Mouse (Mus musculus): ENCODE measurements around the gene Dab2ip. TPM values are rescaled to one million over a fixed set of nuclear protein-coding genes. Genes with fewer than 3 reads are reported as not detected.
A peak's percentile ranks its signal among the peaks of the same experiment; 100 is the strongest.

Gene Dab2ip
- total and polyA plus RNA-seq, 2 experiments from 2014 or later = 23.9 to 57.7 TPM

GRCm38 (mm10) chr2:35768538-35769238 is 210.6 kb downstream of the Dab2ip start:
- H3K4me2 ChIP-seq (ENCODE audit: low read depth, low read length) = no peak overlapping the region
- H3K9ac ChIP-seq (replicated peaks; ENCODE audit: low read depth, low read length) = no peak overlapping the region
- ATAC-seq (ENCODE audit: insufficient read depth, low read depth) = peak; percentile 45
- H3K27ac ChIP-seq (ENCODE audit: low read depth) = no peak overlapping the region
- no peaks in the 10 kb centered on the region for H3K9me3 ChIP-seq (replicated peaks; ENCODE audit: control insufficient read depth, low read length)
- no peaks in the 10 kb centered on the region for H3K36me3 ChIP-seq (replicated peaks; ENCODE audit: control insufficient read depth, insufficient read depth, low read length)
- peaks cover 9% of the 10 kb centered on the region for H3K4me1 ChIP-seq (ENCODE audit: control insufficient read depth, insufficient read depth)
- no peak overlapping the region for H3K4me3 ChIP-seq (ENCODE audit: low read depth, low read length)
- TF ChIP-seq CTCF (IDR thresholded peaks at IDR 0.05; ENCODE audit: low read depth) (no peak), EP300 (IDR thresholded peaks at IDR 0.05; ENCODE audit: low read depth) (no peak)
- 37% methylated on average over 4 of the region's 4 CpGs for WGBS
- no peak for DNase-seq (ENCODE audit: low spot score)
- no peaks in the 10 kb centered on the region for H3K27me3 ChIP-seq (ENCODE audit: control insufficient read depth, insufficient read depth, low read length)

- no peak for DNase-seq (ENCODE audit: low spot score)
- no peak overlapping the region for H3K27ac ChIP-seq (ENCODE audit: low read depth)
- WGBS = 74% methylated on average over 12 of the region's 12 CpGs
- H3K27me3 ChIP-seq (ENCODE audit: control insufficient read depth, insufficient read depth, low read length) = no peaks in the 10 kb centered on the region
- H3K36me3 ChIP-seq (replicated peaks; ENCODE audit: control insufficient read depth, insufficient read depth, low read length) = no peaks in the 10 kb centered on the region
- H3K4me2 ChIP-seq (ENCODE audit: low read depth, low read length) = no peak overlapping the region
- peaks cover 9% of the 10 kb centered on the region for H3K4me1 ChIP-seq (ENCODE audit: control insufficient read depth, insufficient read depth)
- H3K4me3 ChIP-seq (ENCODE audit: low read depth, low read length) = no peak overlapping the region
- H3K9me3 ChIP-seq (replicated peaks; ENCODE audit: control insufficient read depth, low read length) = no peaks in the 10 kb centered on the region
- ATAC-seq (ENCODE audit: insufficient read depth, low read depth) = no peak
- TF ChIP-seq CTCF (IDR thresholded peaks at IDR 0.05; ENCODE audit: low read depth) (no peak), EP300 (IDR thresholded peaks at IDR 0.05; ENCODE audit: low read depth) (no peak)
- no peak overlapping the region for H3K9ac ChIP-seq (replicated peaks; ENCODE audit: low read depth, low read length)
These were observed 211.3 kb downstream of the Dab2ip start for GRCm38 (mm10) chr2:35769398-35769797.

GRCm38 (mm10) chr2:35770541-35770940 is 212.5 kb downstream of the Dab2ip start:
- TF ChIP-seq EP300 (IDR thresholded peaks at IDR 0.05; ENCODE audit: low read depth) (no peak), CTCF (IDR thresholded peaks at IDR 0.05; ENCODE audit: low read depth) (no peak)
- H3K4me1 ChIP-seq (ENCODE audit: control insufficient read depth, insufficient read depth) = peaks cover 9% of the 10 kb centered on the region
- ATAC-seq (ENCODE audit: insufficient read depth, low read depth) = no peak

GRCm38 (mm10) chr2:35775651-35776055 is 217.6 kb downstream of the Dab2ip start:
- Histone ChIP-seq H3K27me3 (ENCODE audit: control insufficient read depth, insufficient read depth, low read length) (no peaks in the 10 kb centered on the region), H3K36me3 (replicated peaks; ENCODE audit: control insufficient read depth, insufficient read depth, low read length) (no peaks in the 10 kb centered on the region), H3K9ac (replicated peaks; ENCODE audit: low read depth, low read length) (no peak overlapping the region), H3K4me1 (ENCODE audit: control insufficient read depth, insufficient read depth) (peaks cover 5% of the 10 kb centered on the region), H3K4me3 (ENCODE audit: low read depth, low read length) (no peak overlapping the region), H3K27ac (ENCODE audit: low read depth) (peak overlapping the region; percentile 36; the same call in 1 of the 2 replicates), H3K9me3 (replicated peaks; ENCODE audit: control insufficient read depth, low read length) (no peaks in the 10 kb centered on the region), H3K4me2 (ENCODE audit: low read depth, low read length) (no peak overlapping the region)
- TF ChIP-seq CTCF (IDR thresholded peaks at IDR 0.05; ENCODE audit: low read depth) (no peak), EP300 (IDR thresholded peaks at IDR 0.05; ENCODE audit: low read depth) (peak; percentile 55; the same call in 1 of the 2 replicates)
- DNase-seq (ENCODE audit: low spot score) = peak; percentile 81
- WGBS = 20% methylated on average over 5 of the region's 5 CpGs
- peak; percentile 92 for ATAC-seq (ENCODE audit: insufficient read depth, low read depth)

More at GRCm38 (mm10) chr2:35770541-35770940, 212.5 kb downstream of the Dab2ip start:
- Histone ChIP-seq H3K9ac (replicated peaks; ENCODE audit: low read depth, low read length) (no peak overlapping the region), H3K27me3 (ENCODE audit: control insufficient read depth, insufficient read depth, low read length) (no peaks in the 10 kb centered on the region), H3K4me3 (ENCODE audit: low read depth, low read length) (no peak overlapping the region), H3K36me3 (replicated peaks; ENCODE audit: control insufficient read depth, insufficient read depth, low read length) (no peaks in the 10 kb centered on the region), H3K9me3 (replicated peaks; ENCODE audit: control insufficient read depth, low read length) (no peaks in the 10 kb centered on the region), H3K27ac (ENCODE audit: low read depth) (no peak overlapping the region), H3K4me2 (ENCODE audit: low read depth, low read length) (no peak overlapping the region)
- no peak for DNase-seq (ENCODE audit: low spot score)
- 64% methylated on average over 2 of the region's 2 CpGs for WGBS

GRCm38 (mm10) chr2:35776935-35777334 is 218.9 kb downstream of the Dab2ip start:
- no peak for DNase-seq (ENCODE audit: low spot score)
- no peak for TF ChIP-seq EP300 (IDR thresholded peaks at IDR 0.05; ENCODE audit: low read depth)
- TF ChIP-seq CTCF (IDR thresholded peaks at IDR 0.05; ENCODE audit: low read depth) = no peak
- no peak for ATAC-seq (ENCODE audit: insufficient read depth, low read depth)
- H3K9me3 ChIP-seq (replicated peaks; ENCODE audit: control insufficient read depth, low read length) = no peaks in the 10 kb centered on the region
- no peak overlapping the region for H3K27ac ChIP-seq (ENCODE audit: low read depth)
- no peaks in the 10 kb centered on the region for H3K36me3 ChIP-seq (replicated peaks; ENCODE audit: control insufficient read depth, insufficient read depth, low read length)
- no peak overlapping the region for H3K9ac ChIP-seq (replicated peaks; ENCODE audit: low read depth, low read length)
- H3K4me2 ChIP-seq (ENCODE audit: low read depth, low read length) = 0 out of 2 replicates have a peak overlapping the region, but pooled peaks have one; percentile 8
- H3K4me1 ChIP-seq (ENCODE audit: control insufficient read depth, insufficient read depth) = peaks cover 5% of the 10 kb centered on the region
- no peak overlapping the region for H3K4me3 ChIP-seq (ENCODE audit: low read depth, low read length)
- 71% methylated on average over 9 of the region's 9 CpGs for WGBS
- no peaks in the 10 kb centered on the region for H3K27me3 ChIP-seq (ENCODE audit: control insufficient read depth, insufficient read depth, low read length)
